Mouse (Mus musculus): ENCODE measurements around the gene Plagl2. TPM values are rescaled to one million over a fixed set of nuclear protein-coding genes. Genes with fewer than 3 reads are reported as not detected.

The Plagl2 gene
- polyA plus RNA-seq, 1 experiment, result 4.5 TPM

GRCm38 (mm10) chr2:153240701-153241235 is 458 bp downstream of the Plagl2 start:
- no peak for TF ChIP-seq USF1 (IDR thresholded peaks at IDR 0.05; ENCODE audit: low read depth)
- TF ChIP-seq MYOD1 (IDR thresholded peaks at IDR 0.05; ENCODE audit: control insufficient read depth, insufficient read length, low read depth), result no peak
- TF ChIP-seq MAX (IDR thresholded peaks at IDR 0.05), result no peak
- TF ChIP-seq MYOG (IDR thresholded peaks at IDR 0.05; ENCODE audit: control insufficient read depth, extremely low read depth, insufficient read length), result no peak
- no peak for TF ChIP-seq CEBPB (IDR thresholded peaks at IDR 0.05; ENCODE audit: low read depth)
- TF ChIP-seq CTCF (IDR thresholded peaks at IDR 0.05; ENCODE audit: control insufficient read depth, insufficient read depth, insufficient read length), result no peak
- TF ChIP-seq FOSL1 (IDR thresholded peaks at IDR 0.05; ENCODE audit: insufficient read depth, low read length, poor library complexity, severe bottlenecking), result no peak
- Histone ChIP-seq H3K36me3 (ENCODE audit: control insufficient read depth, insufficient read depth) (peaks cover 18% of the 10 kb centered on the region), H3K79me3 (ENCODE audit: low read depth) (peaks cover 38% of the 10 kb centered on the region), H3ac (ENCODE audit: control insufficient read depth, insufficient read length, low read depth) (peak overlapping the region; percentile 72), H3K79me2 (ENCODE audit: control insufficient read depth, insufficient read depth) (peaks cover 78% of the 10 kb centered on the region), H3K4me3 (ENCODE audit: insufficient read depth, poor library complexity, severe bottlenecking) (peak overlapping the region; percentile 83), H3K27me3 (ENCODE audit: control insufficient read depth, insufficient read depth, insufficient read length) (no peaks in the 10 kb centered on the region)

- no peaks in the 10 kb centered on the region for H3K27me3 ChIP-seq (ENCODE audit: control insufficient read depth, insufficient read depth, insufficient read length)
- H3K4me3 ChIP-seq (ENCODE audit: insufficient read depth, poor library complexity, severe bottlenecking), result peak overlapping the region; percentile 83
- TF ChIP-seq MAX (IDR thresholded peaks at IDR 0.05) (no peak), CTCF (IDR thresholded peaks at IDR 0.05; ENCODE audit: control insufficient read depth, insufficient read depth, insufficient read length) (no peak), MYOD1 (IDR thresholded peaks at IDR 0.05; ENCODE audit: control insufficient read depth, insufficient read length, low read depth) (no peak), MYOG (IDR thresholded peaks at IDR 0.05; ENCODE audit: control insufficient read depth, extremely low read depth, insufficient read length) (no peak), FOSL1 (IDR thresholded peaks at IDR 0.05; ENCODE audit: insufficient read depth, low read length, poor library complexity, severe bottlenecking) (no peak), USF1 (IDR thresholded peaks at IDR 0.05; ENCODE audit: low read depth) (no peak), CEBPB (IDR thresholded peaks at IDR 0.05; ENCODE audit: low read depth) (no peak)
- H3K36me3 ChIP-seq (ENCODE audit: control insufficient read depth, insufficient read depth), result peaks cover 25% of the 10 kb centered on the region
- peaks cover 82% of the 10 kb centered on the region for H3K79me2 ChIP-seq (ENCODE audit: control insufficient read depth, insufficient read depth)
- H3K79me3 ChIP-seq (ENCODE audit: low read depth), result peaks cover 38% of the 10 kb centered on the region
- peak overlapping the region; percentile 72 for H3ac ChIP-seq (ENCODE audit: control insufficient read depth, insufficient read length, low read depth)
Observed at GRCm38 (mm10) chr2:153239860-153240480, 1.3 kb downstream of the Plagl2 start.

- Histone ChIP-seq H3K4me3 (ENCODE audit: insufficient read depth, poor library complexity, severe bottlenecking) (no peak overlapping the region), H3K27me3 (ENCODE audit: control insufficient read depth, insufficient read depth, insufficient read length) (no peaks in the 10 kb centered on the region), H3K79me2 (ENCODE audit: control insufficient read depth, insufficient read depth) (peaks cover 82% of the 10 kb centered on the region), H3ac (ENCODE audit: control insufficient read depth, insufficient read length, low read depth) (no peak overlapping the region), H3K36me3 (ENCODE audit: control insufficient read depth, insufficient read depth) (peaks cover 32% of the 10 kb centered on the region), H3K79me3 (ENCODE audit: low read depth) (peaks cover 38% of the 10 kb centered on the region)
- TF ChIP-seq CEBPB (IDR thresholded peaks at IDR 0.05; ENCODE audit: low read depth) (no peak), FOSL1 (IDR thresholded peaks at IDR 0.05; ENCODE audit: insufficient read depth, low read length, poor library complexity, severe bottlenecking) (no peak), MYOG (IDR thresholded peaks at IDR 0.05; ENCODE audit: control insufficient read depth, extremely low read depth, insufficient read length) (no peak), MYOD1 (IDR thresholded peaks at IDR 0.05; ENCODE audit: control insufficient read depth, insufficient read length, low read depth) (no peak), CTCF (IDR thresholded peaks at IDR 0.05; ENCODE audit: control insufficient read depth, insufficient read depth, insufficient read length) (no peak), USF1 (IDR thresholded peaks at IDR 0.05; ENCODE audit: low read depth) (no peak), MAX (IDR thresholded peaks at IDR 0.05) (no peak)
Observed at GRCm38 (mm10) chr2:153239021-153239859, 2.0 kb downstream of the Plagl2 start.

DNA sequence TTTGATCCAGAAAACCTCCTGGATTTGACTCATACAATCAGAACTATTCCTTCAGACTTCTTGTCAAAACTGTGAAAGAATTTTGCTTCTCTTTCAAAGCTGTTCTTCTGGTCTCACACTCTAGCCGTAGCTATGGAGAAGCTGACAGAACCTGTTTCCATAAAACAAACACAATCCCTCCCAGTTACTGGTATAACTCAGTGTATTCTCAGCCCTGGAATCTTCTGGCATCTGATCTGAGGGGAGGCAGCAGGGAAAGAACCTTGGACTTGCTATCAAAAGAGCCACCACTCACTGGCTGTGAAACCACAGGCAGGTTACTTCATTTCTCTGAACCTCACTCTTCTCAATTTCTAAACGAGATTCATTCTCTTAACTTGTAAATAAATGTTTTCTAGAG is 2.8 kb downstream of the Plagl2 start:
- peaks cover 41% of the 10 kb centered on the region for H3K36me3 ChIP-seq (ENCODE audit: control insufficient read depth, insufficient read depth)
- H3K79me2 ChIP-seq (ENCODE audit: control insufficient read depth, insufficient read depth), result peaks cover 81% of the 10 kb centered on the region
- peaks cover 38% of the 10 kb centered on the region for H3K79me3 ChIP-seq (ENCODE audit: low read depth)
- H3K27me3 ChIP-seq (ENCODE audit: control insufficient read depth, insufficient read depth, insufficient read length), result no peaks in the 10 kb centered on the region
- H3ac ChIP-seq (ENCODE audit: control insufficient read depth, insufficient read length, low read depth), result no peak overlapping the region
- TF ChIP-seq MYOD1 (IDR thresholded peaks at IDR 0.05; ENCODE audit: control insufficient read depth, insufficient read length, low read depth), result no peak
- TF ChIP-seq CEBPB (IDR thresholded peaks at IDR 0.05; ENCODE audit: low read depth), result no peak
- TF ChIP-seq USF1 (IDR thresholded peaks at IDR 0.05; ENCODE audit: low read depth), result no peak
- H3K4me3 ChIP-seq (ENCODE audit: insufficient read depth, poor library complexity, severe bottlenecking), result no peak overlapping the region

DNA sequence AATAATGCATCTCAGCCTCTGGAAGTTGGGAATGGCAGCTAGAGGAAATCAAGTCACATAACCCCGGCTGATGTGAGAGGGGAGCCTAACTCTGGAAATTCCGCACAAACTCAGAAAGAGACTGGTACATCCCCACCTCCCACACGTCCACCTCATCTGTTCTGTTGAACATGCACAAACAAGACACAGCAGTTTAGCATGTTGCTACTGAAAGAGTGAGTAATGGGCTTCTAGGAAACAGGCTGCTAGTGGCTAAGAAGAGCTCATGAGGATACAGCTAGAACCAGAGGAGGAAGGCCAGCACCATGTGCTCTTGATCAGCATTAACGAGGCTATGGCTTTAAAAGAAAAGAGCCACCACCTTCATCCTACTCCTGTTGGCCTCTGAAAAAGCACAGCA is 3.3 kb downstream of the Plagl2 start:
- peaks cover 38% of the 10 kb centered on the region for H3K79me3 ChIP-seq (ENCODE audit: low read depth)
- H3K79me2 ChIP-seq (ENCODE audit: control insufficient read depth, insufficient read depth), result peaks cover 75% of the 10 kb centered on the region
- H3K4me3 ChIP-seq (ENCODE audit: insufficient read depth, poor library complexity, severe bottlenecking), result no peak overlapping the region
- no peaks in the 10 kb centered on the region for H3K27me3 ChIP-seq (ENCODE audit: control insufficient read depth, insufficient read depth, insufficient read length)
- TF ChIP-seq CEBPB (IDR thresholded peaks at IDR 0.05; ENCODE audit: low read depth), result no peak
- no peak for TF ChIP-seq MYOG (IDR thresholded peaks at IDR 0.05; ENCODE audit: control insufficient read depth, extremely low read depth, insufficient read length)
- TF ChIP-seq MAX (IDR thresholded peaks at IDR 0.05), result no peak
- no peak for TF ChIP-seq CTCF (IDR thresholded peaks at IDR 0.05; ENCODE audit: control insufficient read depth, insufficient read depth, insufficient read length)
- TF ChIP-seq USF1 (IDR thresholded peaks at IDR 0.05; ENCODE audit: low read depth), result no peak
- no peak for TF ChIP-seq MYOD1 (IDR thresholded peaks at IDR 0.05; ENCODE audit: control insufficient read depth, insufficient read length, low read depth)
- TF ChIP-seq FOSL1 (IDR thresholded peaks at IDR 0.05; ENCODE audit: insufficient read depth, low read length, poor library complexity, severe bottlenecking), result no peak
- H3K36me3 ChIP-seq (ENCODE audit: control insufficient read depth, insufficient read depth), result peaks cover 46% of the 10 kb centered on the region
- H3ac ChIP-seq (ENCODE audit: control insufficient read depth, insufficient read length, low read depth), result no peak overlapping the region

Measured in C2C12 (cell line).